Mouse (Mus musculus): ENCODE measurements around the gene Adm. TPM values are rescaled to one million over a fixed set of nuclear protein-coding genes. Genes with fewer than 3 reads are reported as not detected.

The Adm gene
- polyA plus RNA-seq (2012; fragmentation: generic; extraction: Trizol) = 1 to 10 TPM in 1 of 2 experiments, under 1 TPM in 1; 0.04 to 1.2 TPM

GRCm38 (mm10) chr7:110627486-110628272 is at the start of gene Adm:
Gene Adm (plus strand): TSS chr7:110627661.

GRCm38 (mm10) chr7:110614133-110615063 is 13.1 kb upstream of the Adm start, which contains the start of gene Sbf2:
Gene Sbf2 (minus strand): TSS chr7:110614922.

Other genes starting within 250 kb of the Adm start
- 1 to 10 TPM in 1 of 2 experiments, under 1 TPM in 1; 0.50 to 7.3 TPM for gene Sbf2, start 12.7 kb upstream of the Adm start, polyA plus RNA-seq (2012; fragmentation: generic; extraction: Trizol)
- 1 to 10 TPM; 1.1 to 6.8 TPM for gene Ampd3, start 140.5 kb downstream of the Adm start, polyA plus RNA-seq (2012; fragmentation: generic; extraction: Trizol)
- gene Rnf141, start 216.8 kb downstream of the Adm start, polyA plus RNA-seq (2012; fragmentation: generic; extraction: Trizol) = 10 to 100 TPM in 1 of 2 experiments, 1 to 10 TPM in 1; 4.3 to 10.5 TPM
- gene Lyve1, start 235.6 kb downstream of the Adm start, polyA plus RNA-seq (2012; fragmentation: generic; extraction: Trizol) = not detected